Mouse (Mus musculus) MEL (cell line): Measurements from ENCODE around the gene Cdca7.

Experiments used
- CTCF ChIP-seq, 3 experiments: IDR thresholded peaks in 2 of 3; conservative IDR thresholded peaks in 1 of 3; 2 replicates each; pipeline ENCODE4 v1.5.1; 2011 to 2012; ENCODE audit warnings: low read length in 3 of 3, low read depth in 2 of 3, mild to moderate bottlenecking in 2 of 3, improper control_type of control experiment in 1 of 3, inconsistent platforms in 1 of 3, mixed read lengths in 1 of 3, moderate library complexity in 1 of 3; ENCODE audit not compliant: control insufficient read depth in 1 of 3, insufficient read depth in 1 of 3, poor library complexity in 1 of 3, severe bottlenecking in 1 of 3
- ELF1 ChIP-seq: IDR thresholded peaks from 2 replicates; pipeline ENCODE4 v1.6.1; 2014; ENCODE audit warnings: low read depth, mild to moderate bottlenecking, inconsistent platforms, low read length, improper control_type of control experiment, moderate library complexity
- EP300 ChIP-seq, 2 experiments: IDR thresholded peaks; 2 replicates each; pipeline ENCODE4 v1.6.1; 2011; ENCODE audit warnings: improper control_type of control experiment in 2 of 2, low read length in 2 of 2, low read depth in 1 of 2, mild to moderate bottlenecking in 1 of 2
- GABPA ChIP-seq: IDR thresholded peaks from 2 replicates; pipeline ENCODE4 v1.6.1; 2012; ENCODE audit warnings: low read depth, mild to moderate bottlenecking, inconsistent platforms, low read length, improper control_type of control experiment, moderate library complexity
- GATA1 ChIP-seq: IDR thresholded peaks from 2 replicates; pipeline ENCODE4 v1.6.1; 2011; ENCODE audit warnings: low read depth, low read length, improper control_type of control experiment
- MYB ChIP-seq: IDR thresholded peaks from 2 replicates; pipeline ENCODE4 v1.6.1; 2011; ENCODE audit warnings: mild to moderate bottlenecking, low read depth, low read length, improper control_type of control experiment
- NRF1 ChIP-seq: IDR thresholded peaks from 2 replicates; pipeline ENCODE4 v1.6.1; 2014; ENCODE audit warnings: low read depth, mild to moderate bottlenecking, inconsistent platforms, low read length, improper control_type of control experiment, moderate library complexity; ENCODE audit not compliant: poor library complexity, insufficient read depth, severe bottlenecking
- POLR2A ChIP-seq, 2 experiments: IDR thresholded peaks; 2 replicates each; pipeline ENCODE4 v1.6.1; 2011 to 2012; ENCODE audit warnings: low read length in 2 of 2, mild to moderate bottlenecking in 2 of 2, control low read depth in 1 of 2, improper control_type of control experiment in 1 of 2, low read depth in 1 of 2, moderate library complexity in 1 of 2; ENCODE audit not compliant: control insufficient read depth in 1 of 2, insufficient read depth in 1 of 2, poor library complexity in 1 of 2
- USF1 ChIP-seq: IDR thresholded peaks from 2 replicates; pipeline ENCODE4 v1.6.1; 2014; ENCODE audit warnings: low read depth, mild to moderate bottlenecking, inconsistent platforms, low read length, improper control_type of control experiment, moderate library complexity
- ZC3H11A ChIP-seq: IDR thresholded peaks from 2 replicates; pipeline ENCODE4 v1.6.1; 2012; ENCODE audit warnings: low read depth, mild to moderate bottlenecking, inconsistent platforms, low read length, improper control_type of control experiment

- TF ChIP-seq GATA1 (no peak), CTCF (IDR thresholded peaks at IDR 0.05 in 2 of 3, conservative IDR thresholded peaks at IDR 0.05 in 1 of 3; ENCODE audit: control insufficient read depth in 1 of 3, insufficient read depth in 1 of 3, low read depth in 2 of 3, low read length in 3 of 3, poor library complexity in 1 of 3, severe bottlenecking in 1 of 3) (no peak), USF1 (no peak), NRF1 (no peak), MYB (no peak), POLR2A (IDR thresholded peaks at IDR 0.05; ENCODE audit: control insufficient read depth in 1 of 2, insufficient read depth in 1 of 2, low read depth in 1 of 2, low read length in 2 of 2, poor library complexity in 1 of 2) (no peak), ZC3H11A (no peak), EP300 (IDR thresholded peaks at IDR 0.05; ENCODE audit: low read depth in 1 of 2, low read length in 2 of 2) (no peak), GABPA (no peak), ELF1 (no peak)
Observed at GRCm38 (mm10) chr2:72493039-72493438, 17.1 kb downstream of the Cdca7 start.
